Mouse (Mus musculus) yolk sac, embryonic 10.5 days (tissue): Measurements from ENCODE around the gene Miox.

ENCODE experiments used
- DNase-seq: peaks from one replicate; pipeline ENCODE4 v3.0.0-alpha.2; 2017; ENCODE audit warnings: low spot score

The Miox gene

GRCm38 (mm10) chr15:89372068-89372467 is 37.9 kb downstream of the Miox start:
- DNase-seq = no peak

GRCm38 (mm10) chr15:89372536-89372935 is 38.3 kb downstream of the Miox start:
- no peak for DNase-seq

GRCm38 (mm10) chr15:89373027-89373761 is 39.0 kb downstream of the Miox start:
- DNase-seq = peak; percentile 88

- peak; percentile 94 for DNase-seq
Measured at GRCm38 (mm10) chr15:89373762-89374248, 39.6 kb downstream of the Miox start, which contains the start of gene Sco2. Gene Sco2 (minus strand): TSS chr15:89373846.

- no peak for DNase-seq
Measured at GRCm38 (mm10) chr15:89374340-89374739, 40.1 kb downstream of the Miox start.

GRCm38 (mm10) chr15:89374801-89375534 is 40.8 kb downstream of the Miox start:
- DNase-seq = no peak

GRCm38 (mm10) chr15:89376040-89376439 is 41.8 kb downstream of the Miox start:
- no peak for DNase-seq

- no peak for DNase-seq
Measured at GRCm38 (mm10) chr15:89376957-89377356, 42.8 kb downstream of the Miox start, which contains the start of gene Tymp. Gene Tymp (minus strand): TSS chr15:89377039.

GRCm38 (mm10) chr15:89377362-89377761 is 43.2 kb downstream of the Miox start:
- DNase-seq = peak; percentile 68

GRCm38 (mm10) chr15:89377938-89378828 is 44.0 kb downstream of the Miox start:
- DNase-seq = no peak

GRCm38 (mm10) chr15:89378831-89379401 is 44.7 kb downstream of the Miox start, which contains the start of gene Odf3b:
Gene Odf3b (minus strand): TSS chr15:89379282.
- no peak for DNase-seq

GRCm38 (mm10) chr15:89379429-89379828 is 45.2 kb downstream of the Miox start:
- no peak for DNase-seq

- no peak for DNase-seq
Measured at GRCm38 (mm10) chr15:89384617-89385016, 50.4 kb downstream of the Miox start, which contains the start of gene Klhdc7b. Gene Klhdc7b (plus strand): TSS chr15:89384917.
